Mouse (Mus musculus) liver, embryonic 14.5 days (tissue): ENCODE measurements around the gene 4930556J24Rik. TPM values are rescaled to one million over a fixed set of nuclear protein-coding genes. Genes with fewer than 3 reads are reported as not detected.

ENCODE experiments used
- ATAC-seq: fragments of 200-750 bp; cut with Nextera tagmentation; 2 replicates; pipeline ENCODE4 v1.8.0; 2017; ENCODE audit warnings: moderate number of reproducible peaks, mild to moderate bottlenecking, moderate library complexity; ENCODE audit not compliant: insufficient read depth
- DNase-seq, 3 experiments: peaks; one replicate each; pipeline ENCODE4 v3.0.0-alpha.2; 2012 to 2013; ENCODE audit warnings: low read depth in 3 of 3, low spot score in 3 of 3
- H3K27ac ChIP-seq: fragments of 300-500 bp; sonication (generic); 2 replicates; pipeline ENCODE4 v1.5.1; 2014; ENCODE audit warnings: moderate library complexity, mild to moderate bottlenecking, control low read depth, inconsistent platforms
- H3K27me3 ChIP-seq: fragments of 300-500 bp; sonication (generic); 2 replicates; pipeline ENCODE4 v1.6.1; 2014; ENCODE audit warnings: mild to moderate bottlenecking, low read length, moderate library complexity; ENCODE audit not compliant: control insufficient read depth, insufficient read depth
- H3K36me3 ChIP-seq: fragments of 300-500 bp; sonication (generic); replicated peaks from 2 replicates; pipeline ENCODE4 v1.6.1; 2014; ENCODE audit warnings: low read depth; ENCODE audit not compliant: control insufficient read depth, insufficient read depth
- H3K4me1 ChIP-seq, 2 experiments: fragments of 200-500 bp in 1 of 2; fragments of 300-500 bp in 1 of 2; sonication (generic) in 1 of 2; replicated peaks; 2 replicates each; pipeline ENCODE4 v1.6.1; 2012 to 2014; ENCODE audit warnings: antibody characterized with exemption in 1 of 2, inconsistent platforms in 1 of 2, low read length in 1 of 2; ENCODE audit not compliant: control insufficient read depth in 2 of 2, insufficient read depth in 2 of 2
- H3K4me2 ChIP-seq: fragments of 300-500 bp; sonication (generic); 2 replicates; pipeline ENCODE4 v1.6.1; 2014; ENCODE audit warnings: low read depth, mild to moderate bottlenecking, control low read depth, moderate library complexity
- H3K4me3 ChIP-seq, 2 experiments: fragments of 200-500 bp in 1 of 2; fragments of 300-500 bp in 1 of 2; sonication (generic) in 1 of 2; 2 replicates each; pipeline ENCODE4 v1.5.1; 2012 to 2014; ENCODE audit warnings: low read depth in 2 of 2, low read length in 2 of 2, mild to moderate bottlenecking in 2 of 2, control low read depth in 1 of 2, inconsistent platforms in 1 of 2, moderate library complexity in 1 of 2; ENCODE audit not compliant: insufficient read depth in 1 of 2
- H3K9ac ChIP-seq: fragments of 300-500 bp; sonication (generic); replicated peaks from 2 replicates; pipeline ENCODE4 v1.6.1; 2014; ENCODE audit warnings: mild to moderate bottlenecking, control low read depth, moderate library complexity
- H3K9me3 ChIP-seq: fragments of 300-500 bp; sonication (generic); 2 replicates; pipeline ENCODE4 v1.6.1; 2016; ENCODE audit warnings: low read length, mixed read lengths; ENCODE audit not compliant: control insufficient read depth
- CTCF ChIP-seq: IDR thresholded peaks from 2 replicates; pipeline ENCODE4 v1.5.1; 2016; ENCODE audit warnings: antibody characterized with exemption, low read depth, control low read depth
- EP300 ChIP-seq: IDR thresholded peaks from 2 replicates; pipeline ENCODE4 v1.6.1; 2016; ENCODE audit warnings: antibody characterized with exemption, low read depth
- WGBS: fragments of 180-500 bp; shearing (Covaris S2); extraction: QIAGEN DNeasy Blood & Tissue Kit; methylation state at CpG from one replicate; pipeline ENCODE4 v1.1.7; 2014; ENCODE audit not compliant: insufficient replicate concordance; 5-methylcytosine and 5-hydroxymethylcytosine counted together
- polyA plus RNA-seq, 2 experiments: library from polyadenylated mRNA; depleted of rRNA in 1 of 2; stranded (reverse) in 1 of 2; unstranded in 1 of 2; fragments of >200 nt; fragmentation: Nextera tagmentation in 1 of 2; extraction: Ambion mirVana in 1 of 2; gene quantifications; 2 replicates each; pipeline versions ENCODE4 v1.2.1 to v1.2.3; 2012 to 2014

The 4930556J24Rik gene
- polyA plus RNA-seq, 2 experiments, result not detected

GRCm38 (mm10) chr11:3893970-3894369, 82.6 kb downstream of the 4930556J24Rik start:
- Histone ChIP-seq H3K27ac (no peak overlapping the region), H3K9ac (no peak overlapping the region), H3K27me3 (no peaks in the 10 kb centered on the region), H3K4me2 (no peak overlapping the region), H3K9me3 (no peaks in the 10 kb centered on the region), H3K36me3 (no peaks in the 10 kb centered on the region), H3K4me1 (peaks cover 0 to 4% of the 10 kb centered on the region in 2 experiments; a peak in 2 of 4 replicates), H3K4me3 (no peak overlapping the region)
- TF ChIP-seq CTCF (no peak), EP300 (no peak)
- DNase-seq, result no peak
- WGBS, result 55% methylated on average over 6 of the region's 6 CpGs
- no peak for ATAC-seq

Other genes starting within 250 kb of the 4930556J24Rik start
- 0.03 and 0.40 TPM in 2 replicates for gene Osbp2, start 112.9 kb downstream of the 4930556J24Rik start, polyA plus RNA-seq (2012; rRNA removed)
- gene Osbp2, start 112.9 kb downstream of the 4930556J24Rik start, polyA plus RNA-seq (2014; fragmentation: Nextera tagmentation; extraction: Ambion mirVana), result 0.05 and 0.18 TPM in 2 replicates
- gene 4921536K21Rik, start 81.7 kb downstream of the 4930556J24Rik start, polyA plus RNA-seq (2012; rRNA removed), result 0.02 and 0.06 TPM in 2 replicates
- not detected in 2 replicates for gene 4921536K21Rik, start 81.7 kb downstream of the 4930556J24Rik start, polyA plus RNA-seq (2014; fragmentation: Nextera tagmentation; extraction: Ambion mirVana)
- gene Dusp18, start 81.5 kb downstream of the 4930556J24Rik start, polyA plus RNA-seq (2012; rRNA removed), result 0.15 and 0.16 TPM in 2 replicates
- gene Dusp18, start 81.5 kb downstream of the 4930556J24Rik start, polyA plus RNA-seq (2014; fragmentation: Nextera tagmentation; extraction: Ambion mirVana), result 0.20 and 0.27 TPM in 2 replicates
- gene Slc35e4, start 62.1 kb downstream of the 4930556J24Rik start, polyA plus RNA-seq (2012; rRNA removed), result 0.22 and 0.31 TPM in 2 replicates
- 0.33 and 0.37 TPM in 2 replicates for gene Slc35e4, start 62.1 kb downstream of the 4930556J24Rik start, polyA plus RNA-seq (2014; fragmentation: Nextera tagmentation; extraction: Ambion mirVana)
- gene Tcn2, start 44.6 kb downstream of the 4930556J24Rik start, polyA plus RNA-seq (2012; rRNA removed), result 14.6 and 16.7 TPM in 2 replicates
- 16.3 and 17.5 TPM in 2 replicates for gene Tcn2, start 44.6 kb downstream of the 4930556J24Rik start, polyA plus RNA-seq (2014; fragmentation: Nextera tagmentation; extraction: Ambion mirVana)
- gene Pes1, start 12.8 kb downstream of the 4930556J24Rik start, polyA plus RNA-seq (2012; rRNA removed), result 29.4 and 35.4 TPM in 2 replicates
- 33.1 and 34.2 TPM in 2 replicates for gene Pes1, start 12.8 kb downstream of the 4930556J24Rik start, polyA plus RNA-seq (2014; fragmentation: Nextera tagmentation; extraction: Ambion mirVana)
- gene Gal3st1, start 6.9 kb upstream of the 4930556J24Rik start, polyA plus RNA-seq (2012; rRNA removed), result 0.87 and 1.5 TPM in 2 replicates
- 0.65 and 1.00 TPM in 2 replicates for gene Gal3st1, start 6.9 kb upstream of the 4930556J24Rik start, polyA plus RNA-seq (2014; fragmentation: Nextera tagmentation; extraction: Ambion mirVana)
- gene Sec14l4, start 54.7 kb upstream of the 4930556J24Rik start, polyA plus RNA-seq (2012; rRNA removed), result 0.93 and 1.1 TPM in 2 replicates
- 1.6 and 2.1 TPM in 2 replicates for gene Sec14l4, start 54.7 kb upstream of the 4930556J24Rik start, polyA plus RNA-seq (2014; fragmentation: Nextera tagmentation; extraction: Ambion mirVana)
- not detected in 2 replicates for gene Sec14l3, start 88.1 kb upstream of the 4930556J24Rik start, polyA plus RNA-seq (2012; rRNA removed)
- gene Sec14l3, start 88.1 kb upstream of the 4930556J24Rik start, polyA plus RNA-seq (2014; fragmentation: Nextera tagmentation; extraction: Ambion mirVana), result not detected in 2 replicates
- 13.3 and 16.7 TPM in 2 replicates for gene Mtfp1, start 118.7 kb upstream of the 4930556J24Rik start, polyA plus RNA-seq (2012; rRNA removed)
- 20.6 and 22.5 TPM in 2 replicates for gene Mtfp1, start 118.7 kb upstream of the 4930556J24Rik start, polyA plus RNA-seq (2014; fragmentation: Nextera tagmentation; extraction: Ambion mirVana)
- gene Sec14l2, start 146.6 kb upstream of the 4930556J24Rik start, polyA plus RNA-seq (2012; rRNA removed), result 6.9 and 9.5 TPM in 2 replicates
- gene Sec14l2, start 146.6 kb upstream of the 4930556J24Rik start, polyA plus RNA-seq (2014; fragmentation: Nextera tagmentation; extraction: Ambion mirVana), result 4.5 and 6.0 TPM in 2 replicates
- 4.8 and 5.1 TPM in 2 replicates for gene Rnf215, start 158.4 kb upstream of the 4930556J24Rik start, polyA plus RNA-seq (2012; rRNA removed)
- gene Rnf215, start 158.4 kb upstream of the 4930556J24Rik start, polyA plus RNA-seq (2014; fragmentation: Nextera tagmentation; extraction: Ambion mirVana), result 4.3 and 6.2 TPM in 2 replicates
- gene Ccdc157, start 183.5 kb upstream of the 4930556J24Rik start, polyA plus RNA-seq (2012; rRNA removed), result 0.88 and 0.97 TPM in 2 replicates
- 0.32 and 0.47 TPM in 2 replicates for gene Ccdc157, start 183.5 kb upstream of the 4930556J24Rik start, polyA plus RNA-seq (2014; fragmentation: Nextera tagmentation; extraction: Ambion mirVana)
- gene Sf3a1, start 183.6 kb upstream of the 4930556J24Rik start, polyA plus RNA-seq (2012; rRNA removed), result 16.4 and 18.6 TPM in 2 replicates
- gene Sf3a1, start 183.6 kb upstream of the 4930556J24Rik start, polyA plus RNA-seq (2014; fragmentation: Nextera tagmentation; extraction: Ambion mirVana), result 23.5 and 24.2 TPM in 2 replicates
- 5.3 and 6.2 TPM in 2 replicates for gene Tbc1d10a, start 210.0 kb upstream of the 4930556J24Rik start, polyA plus RNA-seq (2012; rRNA removed)
- gene Tbc1d10a, start 210.0 kb upstream of the 4930556J24Rik start, polyA plus RNA-seq (2014; fragmentation: Nextera tagmentation; extraction: Ambion mirVana), result 2.6 and 3.4 TPM in 2 replicates
- gene Castor1, start 241.4 kb upstream of the 4930556J24Rik start, polyA plus RNA-seq (2012; rRNA removed), result 1.0 and 1.1 TPM in 2 replicates
- gene Castor1, start 241.4 kb upstream of the 4930556J24Rik start, polyA plus RNA-seq (2014; fragmentation: Nextera tagmentation; extraction: Ambion mirVana), result 1.4 and 1.5 TPM in 2 replicates